In the genomic region with DNA sequence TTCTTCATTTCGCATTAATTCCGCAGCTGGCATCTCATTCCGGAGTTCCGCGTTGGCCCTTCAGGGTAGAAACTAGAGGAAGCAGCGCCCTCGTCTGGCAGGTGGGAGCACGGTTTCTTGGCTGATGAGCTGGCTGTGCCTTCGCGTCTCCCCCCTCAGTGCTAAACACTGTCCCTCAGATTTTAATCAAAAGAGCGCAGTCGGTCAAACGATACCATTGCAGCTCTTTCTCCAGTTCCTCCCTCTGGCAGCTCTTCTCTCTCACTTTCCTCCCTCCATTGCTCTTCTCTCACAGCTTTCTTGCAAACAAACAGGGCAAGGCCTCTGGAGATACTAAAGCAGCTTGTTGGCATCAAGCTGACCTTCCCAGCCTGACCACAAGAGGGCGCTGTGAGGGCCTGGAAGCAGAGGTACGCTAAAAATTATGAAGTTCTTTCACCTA, we compare ENCODE assay signal across 8 mouse cellular contexts. TPM values are rescaled to one million over a fixed set of nuclear protein-coding genes. Genes with fewer than 3 reads are reported as not detected.
DNase-seq lines count a peak whose midpoint lies in the region; ATAC-seq and TF ChIP-seq lines count a peak whose summit lies in the region.

No protein-coding gene starts in this region.

- no peak for TF ChIP-seq EP300 in liver, postnatal 0 days (IDR thresholded peaks at IDR 0.05; ENCODE audit: low read depth)

- peak overlapping the region; percentile 9 to 42; a peak in 1 of 4 replicates for H3K4me3 ChIP-seq in ES-E14 (ENCODE audit: insufficient read depth in 1 of 2, low read depth in 1 of 2, low read length in 2 of 2, poor library complexity in 1 of 2, severe bottlenecking in 1 of 2)
- 0 out of 2 replicates have a peak overlapping the region, but pooled peaks have one; percentile 6 for H3K4me3 ChIP-seq in forebrain, embryonic 15.5 days
- 0 out of 2 replicates have a peak overlapping the region, but pooled peaks have one; percentile 9 for H3K4me3 ChIP-seq in liver, postnatal 0 days (ENCODE audit: low read depth, low read length)
- no peak overlapping the region for H3K4me3 ChIP-seq in neural tube, embryonic 14.5 days (ENCODE audit: low read depth, low read length)
- peak overlapping the region; percentile 53 for H3K4me3 ChIP-seq in testis, adult 2 months (ENCODE audit: control insufficient read depth, low read depth, low read length)

- no peaks in the 10 kb centered on the region for H3K36me3 ChIP-seq in ES-E14 (ENCODE audit: control insufficient read depth, insufficient read depth, low read length, poor library complexity, severe bottlenecking)
- no peaks in the 10 kb centered on the region for H3K36me3 ChIP-seq in forebrain, embryonic 15.5 days
- no peaks in the 10 kb centered on the region for H3K36me3 ChIP-seq in liver, postnatal 0 days (replicated peaks; ENCODE audit: insufficient read depth, low read length)
- H3K36me3 ChIP-seq in neural tube, embryonic 14.5 days (ENCODE audit: control insufficient read depth, insufficient read depth, low read length) = no peaks in the 10 kb centered on the region
- no peaks in the 10 kb centered on the region for H3K36me3 ChIP-seq in testis, adult 2 months (ENCODE audit: control insufficient read depth, insufficient read depth, low read length)

- no peak overlapping the region for H3K9ac ChIP-seq in ES-E14 (ENCODE audit: insufficient read depth, low read depth, low read length, poor library complexity, severe bottlenecking)
- no peak overlapping the region for H3K9ac ChIP-seq in forebrain, embryonic 15.5 days (replicated peaks)
- no peak overlapping the region for H3K9ac ChIP-seq in liver, postnatal 0 days (replicated peaks)
- H3K9ac ChIP-seq in neural tube, embryonic 14.5 days (replicated peaks; ENCODE audit: low read depth, low read length) = no peak overlapping the region

- ATAC-seq in forebrain, embryonic 15.5 days (replicated peaks) = peak; percentile 61
- peak; percentile 55 for ATAC-seq in liver, postnatal 0 days
- peak; percentile 71; the same call in 1 of the 2 replicates for ATAC-seq in neural tube, embryonic 14.5 days (ENCODE audit: low read depth)

- 2% methylated on average over 15 of the region's 15 CpGs for WGBS in forebrain, embryonic 15.5 days
- 3% methylated on average over 15 of the region's 15 CpGs for WGBS in liver, postnatal 0 days (ENCODE audit: insufficient replicate concordance)
- WGBS in neural tube, embryonic 14.5 days = 3% methylated on average over 15 of the region's 15 CpGs

- intact Hi-C loops in heart, postnatal 25 days (cut with DNase I) = loop anchor here (1.0 kb wide), 2 partner anchors 46 to 180 kb away; a partner anchor contains a TSS

- no peak overlapping the region for H3K27ac ChIP-seq in ES-E14 (ENCODE audit: insufficient read depth, low read depth, low read length, poor library complexity, severe bottlenecking)
- H3K27ac ChIP-seq in forebrain, embryonic 15.5 days (replicated peaks) = no peak overlapping the region
- H3K27ac ChIP-seq in liver, postnatal 0 days (ENCODE audit: low read depth) = no peak overlapping the region
- no peak overlapping the region for H3K27ac ChIP-seq in neural tube, embryonic 14.5 days (ENCODE audit: low read depth, low read length)
- no peak overlapping the region for H3K27ac ChIP-seq in testis, adult 2 months (ENCODE audit: control insufficient read depth, insufficient read depth, low read depth, low read length)

- peak; percentile 83 for TF ChIP-seq CTCF in liver, postnatal 0 days (IDR thresholded peaks at IDR 0.05; ENCODE audit: low read depth)
- peak; percentile 96 for TF ChIP-seq CTCF in testis, adult 2 months (IDR thresholded peaks at IDR 0.05; ENCODE audit: control insufficient read depth, insufficient read depth, insufficient replicate concordance, low read depth, low read length)

- no peak for TF ChIP-seq POLR2A in testis, adult 2 months (IDR thresholded peaks at IDR 0.05; ENCODE audit: control insufficient read depth, low read depth, low read length)

- in situ Hi-C loops in ES-E14 (cut with MboI; ENCODE audit: low sequenced_read_pairs in 2 of 2, unreplicated experiment in 2 of 2) = no loop called here

- DNase-seq in ES-E14 (ENCODE audit: low read depth, low spot score) = peak; percentile 91
- DNase-seq in cerebellum, adult 11 months = peak; percentile 89
- DNase-seq in heart, postnatal 25 days (ENCODE audit: low spot score) = peak; percentile 72
- DNase-seq in layer of hippocampus, adult 11-12 months (ENCODE audit: low spot score) = peak; percentile 93
- peak; percentile 88 for DNase-seq in liver, postnatal 0 days

- H3K9me3 ChIP-seq in ES-E14 (ENCODE audit: control insufficient read depth, insufficient read depth, low read depth, low read length) = no peaks in the 10 kb centered on the region
- H3K9me3 ChIP-seq in forebrain, embryonic 15.5 days = no peaks in the 10 kb centered on the region
- H3K9me3 ChIP-seq in liver, postnatal 0 days (ENCODE audit: low read length) = no peaks in the 10 kb centered on the region
- no peaks in the 10 kb centered on the region for H3K9me3 ChIP-seq in neural tube, embryonic 14.5 days (ENCODE audit: control insufficient read depth, low read length)

- peak overlapping the region; percentile 25; the same call in 1 of the 2 replicates for H3K4me2 ChIP-seq in forebrain, embryonic 15.5 days (replicated peaks)
- H3K4me2 ChIP-seq in liver, postnatal 0 days (ENCODE audit: low read depth, low read length) = peak overlapping the region; percentile 65
- peak overlapping the region; percentile 37 for H3K4me2 ChIP-seq in neural tube, embryonic 14.5 days (ENCODE audit: low read depth, low read length)

- H3K27me3 ChIP-seq in forebrain, embryonic 15.5 days = peaks cover 19% of the 10 kb centered on the region
- H3K27me3 ChIP-seq in liver, postnatal 0 days (ENCODE audit: insufficient read depth, low read length) = peaks cover 6% of the 10 kb centered on the region; the same call in 1 of the 2 replicates
- 0 out of 2 replicates have a peak, but pooled peaks cover 2% of the 10 kb centered on the region for H3K27me3 ChIP-seq in neural tube, embryonic 14.5 days (ENCODE audit: control insufficient read depth, insufficient read depth, low read length)
- H3K27me3 ChIP-seq in testis, adult 2 months (ENCODE audit: control insufficient read depth, insufficient read depth, low read length) = no peaks in the 10 kb centered on the region

- H3K4me1 ChIP-seq in ES-E14 (ENCODE audit: control insufficient read depth in 2 of 2, insufficient read depth in 2 of 2, low read length in 2 of 2, poor library complexity in 1 of 2) = peaks cover 0 to 2% of the 10 kb centered on the region in 2 experiments; a peak in 2 of 4 replicates
- peaks cover 8% of the 10 kb centered on the region for H3K4me1 ChIP-seq in forebrain, embryonic 15.5 days
- H3K4me1 ChIP-seq in liver, postnatal 0 days (ENCODE audit: insufficient read depth) = peaks cover under 1% of the 10 kb centered on the region
- H3K4me1 ChIP-seq in neural tube, embryonic 14.5 days (ENCODE audit: control insufficient read depth, insufficient read depth, low read length) = no peaks in the 10 kb centered on the region
- H3K4me1 ChIP-seq in testis, adult 2 months (ENCODE audit: control insufficient read depth, insufficient read depth, low read length) = no peaks in the 10 kb centered on the region; the same call in 1 of the 2 replicates

TF ChIP-seq in ES-E14, 5 proteins besides CTCF, POLR2A, EP300 and RAD21:
- no peak for TF ChIP-seq MAFK (IDR thresholded peaks at IDR 0.05; ENCODE audit: insufficient read depth, low read depth, low read length)
- TF ChIP-seq HCFC1 (IDR thresholded peaks at IDR 0.05; ENCODE audit: borderline replicate concordance, insufficient read depth, low read length) = no peak
- no peak for TF ChIP-seq CHD2 (IDR thresholded peaks at IDR 0.05; ENCODE audit: low read depth, low read length)
- no peak for TF ChIP-seq ZC3H11A (IDR thresholded peaks at IDR 0.05; ENCODE audit: borderline replicate concordance, low read depth, low read length)

RNA-seq across cellular contexts. Expression of a gene that starts 2.9 kb away (rescaled TPM):
- total RNA-seq in ES-E14 (2012; rRNA removed) = 0.09 TPM in 1 of 2 replicates, not detected in the other
- polyA plus RNA-seq in forebrain, embryonic 15.5 days (2015; fragmentation: Nextera tagmentation; extraction: Ambion mirVana) = 0.09 TPM in 2 replicates
- total RNA-seq in heart, postnatal 25 days (2021) = under 1 TPM in 1 of 2 experiments, not detected in 1; 0.06 TPM
- 12.1 and 13.2 TPM in 2 replicates for polyA plus RNA-seq in liver, postnatal 0 days (2015; fragmentation: Nextera tagmentation; extraction: Ambion mirVana)
- 0.06 and 0.11 TPM in 2 replicates for polyA plus RNA-seq in neural tube, embryonic 14.5 days (2014; fragmentation: Nextera tagmentation; extraction: Ambion mirVana)
- 1.1 and 1.4 TPM in 2 replicates for polyA plus RNA-seq in testis, adult 2 months (2012; rRNA removed)

RNA-seq across cellular contexts. Expression of a gene that starts 5.4 kb away (rescaled TPM):
- total RNA-seq in ES-E14 (2012; rRNA removed) = 11.7 and 15.4 TPM in 2 replicates
- polyA plus RNA-seq in forebrain, embryonic 15.5 days (2015; fragmentation: Nextera tagmentation; extraction: Ambion mirVana) = 33.0 and 33.6 TPM in 2 replicates
- 1 to 10 TPM; 7.3 to 8.1 TPM for total RNA-seq in heart, postnatal 25 days (2021)
- polyA plus RNA-seq in liver, postnatal 0 days (2015; fragmentation: Nextera tagmentation; extraction: Ambion mirVana) = 29.8 and 34.0 TPM in 2 replicates
- polyA plus RNA-seq in neural tube, embryonic 14.5 days (2014; fragmentation: Nextera tagmentation; extraction: Ambion mirVana) = 32.4 and 35.3 TPM in 2 replicates
- 16.9 and 19.5 TPM in 2 replicates for polyA plus RNA-seq in testis, adult 2 months (2012; rRNA removed)

RNA-seq across cellular contexts. Expression of a gene that starts 40.2 kb away (rescaled TPM):
- total RNA-seq in ES-E14 (2012; rRNA removed) = 1.0 and 4.0 TPM in 2 replicates
- not detected in 2 replicates for polyA plus RNA-seq in forebrain, embryonic 15.5 days (2015; fragmentation: Nextera tagmentation; extraction: Ambion mirVana)
- not detected for total RNA-seq in heart, postnatal 25 days (2021)
- polyA plus RNA-seq in liver, postnatal 0 days (2015; fragmentation: Nextera tagmentation; extraction: Ambion mirVana) = not detected in 2 replicates
- not detected in 2 replicates for polyA plus RNA-seq in neural tube, embryonic 14.5 days (2014; fragmentation: Nextera tagmentation; extraction: Ambion mirVana)
- 3.4 and 5.6 TPM in 2 replicates for polyA plus RNA-seq in testis, adult 2 months (2012; rRNA removed)
